Mouse (Mus musculus) kidney, embryonic 16.5 days (tissue): Measurements from ENCODE around the gene Zyg11b. TPM values are rescaled to one million over a fixed set of nuclear protein-coding genes. Genes with fewer than 3 reads are reported as not detected.
A peak's percentile ranks its signal among the peaks of the same experiment; 100 is the strongest.

ENCODE experiments used
- ATAC-seq: fragments of 200-750 bp; cut with Nextera tagmentation; 2 replicates; pipeline ENCODE4 v1.8.0; 2017; ENCODE audit warnings: moderate TSS enrichment; ENCODE audit not compliant: low FRiP score, low TSS enrichment
- H3K27ac ChIP-seq: fragments of 300-500 bp; sonication (generic); 2 replicates; pipeline ENCODE4 v1.5.1; 2014; ENCODE audit warnings: low read length
- H3K27me3 ChIP-seq: fragments of 300-500 bp; sonication (generic); 2 replicates; pipeline ENCODE4 v1.6.1; 2014; ENCODE audit warnings: low read length, control low read depth, mixed read lengths; ENCODE audit not compliant: insufficient read depth
- H3K36me3 ChIP-seq: fragments of 300-500 bp; sonication (generic); 2 replicates; pipeline ENCODE4 v1.6.1; 2014; ENCODE audit warnings: low read length, control low read depth, mixed read lengths; ENCODE audit not compliant: insufficient read depth
- H3K4me1 ChIP-seq: fragments of 300-500 bp; sonication (generic); 2 replicates; pipeline ENCODE4 v1.6.1; 2014; ENCODE audit warnings: low read length, control low read depth, mixed read lengths; ENCODE audit not compliant: insufficient read depth
- H3K4me2 ChIP-seq: fragments of 300-500 bp; sonication (generic); replicated peaks from 2 replicates; pipeline ENCODE4 v1.6.1; 2014; ENCODE audit warnings: low read depth, low read length
- H3K4me3 ChIP-seq: fragments of 300-500 bp; sonication (generic); 2 replicates; pipeline ENCODE4 v1.5.1; 2014; ENCODE audit warnings: mild to moderate bottlenecking, low read length
- H3K9ac ChIP-seq: fragments of 300-500 bp; sonication (generic); replicated peaks from 2 replicates; pipeline ENCODE4 v1.6.1; 2014; ENCODE audit warnings: low read length
- H3K9me3 ChIP-seq: fragments of 300-500 bp; sonication (generic); 2 replicates; pipeline ENCODE4 v1.6.1; 2016; ENCODE audit warnings: low read length, control low read depth
- WGBS: fragments of 180-500 bp; shearing (Covaris S2); extraction: QIAGEN DNeasy Blood & Tissue Kit; methylation state at CpG from one replicate; pipeline ENCODE4 v1.1.7; 2014; 5-methylcytosine and 5-hydroxymethylcytosine counted together
- polyA plus RNA-seq: library from polyadenylated mRNA; unstranded; fragments of >200 nt; fragmentation: Nextera tagmentation; extraction: Ambion mirVana; gene quantifications from 2 replicates; pipeline ENCODE4 v1.2.1, GENCODE M21; 2015

Zyg11b gene
- polyA plus RNA-seq, 1 experiment from 2014 or later = 11.6 TPM

GRCm38 (mm10) chr4:108272286-108272685 is 28.6 kb downstream of the Zyg11b start:
- Histone ChIP-seq H3K9me3 (no peaks in the 10 kb centered on the region), H3K27me3 (no peaks in the 10 kb centered on the region), H3K4me3 (no peak overlapping the region), H3K4me1 (no peaks in the 10 kb centered on the region), H3K36me3 (peaks cover 7% of the 10 kb centered on the region; the same call in 1 of the 2 replicates), H3K27ac (no peak overlapping the region), H3K9ac (no peak overlapping the region), H3K4me2 (no peak overlapping the region)
- ATAC-seq = no peak
- 71% methylated on average over 4 of the region's 4 CpGs for WGBS

- Histone ChIP-seq H3K27ac (no peak overlapping the region), H3K27me3 (no peaks in the 10 kb centered on the region), H3K4me2 (no peak overlapping the region), H3K4me1 (no peaks in the 10 kb centered on the region), H3K36me3 (peaks cover 28% of the 10 kb centered on the region), H3K9me3 (no peaks in the 10 kb centered on the region), H3K4me3 (no peak overlapping the region), H3K9ac (no peak overlapping the region)
- WGBS = 96% methylated on average over 7 of the region's 7 CpGs
- no peak for ATAC-seq
These were observed 35.1 kb downstream of the Zyg11b start for GRCm38 (mm10) chr4:108265774-108266173.

- ATAC-seq = no peak
- H3K9ac ChIP-seq = no peak overlapping the region
- H3K27me3 ChIP-seq = no peaks in the 10 kb centered on the region
- H3K27ac ChIP-seq = no peak overlapping the region
- H3K36me3 ChIP-seq = peaks cover 68% of the 10 kb centered on the region
- no peaks in the 10 kb centered on the region for H3K4me1 ChIP-seq
- H3K4me2 ChIP-seq = no peak overlapping the region
- 92% methylated on average over 6 of the region's 6 CpGs for WGBS
- no peaks in the 10 kb centered on the region for H3K9me3 ChIP-seq
- H3K4me3 ChIP-seq = no peak overlapping the region
These were observed 47.6 kb downstream of the Zyg11b start for GRCm38 (mm10) chr4:108253317-108253716.

GRCm38 (mm10) chr4:108250501-108250900 is 50.4 kb downstream of the Zyg11b start:
- Histone ChIP-seq H3K27me3 (no peaks in the 10 kb centered on the region), H3K4me3 (no peak overlapping the region), H3K9me3 (no peaks in the 10 kb centered on the region), H3K36me3 (peaks cover 52% of the 10 kb centered on the region), H3K27ac (no peak overlapping the region), H3K4me2 (no peak overlapping the region), H3K9ac (no peak overlapping the region), H3K4me1 (no peaks in the 10 kb centered on the region)
- ATAC-seq = no peak
- WGBS = 94% methylated on average over 9 of the region's 9 CpGs

GRCm38 (mm10) chr4:108249314-108249713 is 51.6 kb downstream of the Zyg11b start:
- Histone ChIP-seq H3K9ac (no peak overlapping the region), H3K27me3 (no peaks in the 10 kb centered on the region), H3K4me3 (no peak overlapping the region), H3K9me3 (no peaks in the 10 kb centered on the region), H3K36me3 (peaks cover 50% of the 10 kb centered on the region), H3K4me2 (no peak overlapping the region), H3K27ac (no peak overlapping the region), H3K4me1 (no peaks in the 10 kb centered on the region)
- 87% methylated on average over 3 of the region's 3 CpGs for WGBS
- ATAC-seq = no peak

GRCm38 (mm10) chr4:108233654-108234053 is 67.2 kb downstream of the Zyg11b start:
- no peak for ATAC-seq
- WGBS = 86% methylated on average over 3 of the region's 3 CpGs

GRCm38 (mm10) chr4:108225341-108225872 is 75.5 kb downstream of the Zyg11b start:
- Histone ChIP-seq H3K4me3 (no peak overlapping the region), H3K9ac (no peak overlapping the region), H3K27me3 (no peaks in the 10 kb centered on the region), H3K4me1 (no peaks in the 10 kb centered on the region), H3K36me3 (no peaks in the 10 kb centered on the region), H3K4me2 (no peak overlapping the region), H3K9me3 (no peaks in the 10 kb centered on the region), H3K27ac (no peak overlapping the region)
- no peak for ATAC-seq
- WGBS = 43% methylated on average over 3 of the region's 3 CpGs

More at GRCm38 (mm10) chr4:108233654-108234053, 67.2 kb downstream of the Zyg11b start:
- Histone ChIP-seq H3K4me1 (no peaks in the 10 kb centered on the region), H3K9me3 (no peaks in the 10 kb centered on the region), H3K36me3 (peaks cover 31% of the 10 kb centered on the region), H3K27ac (no peak overlapping the region), H3K4me3 (no peak overlapping the region), H3K9ac (no peak overlapping the region), H3K27me3 (no peaks in the 10 kb centered on the region), H3K4me2 (no peak overlapping the region)

GRCm38 (mm10) chr4:108222507-108222906 is 78.4 kb downstream of the Zyg11b start:
- Histone ChIP-seq H3K27ac (no peak overlapping the region), H3K4me2 (no peak overlapping the region), H3K36me3 (no peaks in the 10 kb centered on the region), H3K9me3 (no peaks in the 10 kb centered on the region), H3K4me1 (no peaks in the 10 kb centered on the region; the same call in 1 of the 2 replicates), H3K9ac (no peak overlapping the region), H3K27me3 (peaks cover 9% of the 10 kb centered on the region; the same call in 1 of the 2 replicates), H3K4me3 (no peak overlapping the region)
- WGBS = 92% methylated on average over 5 of the region's 5 CpGs
- no peak for ATAC-seq

GRCm38 (mm10) chr4:108219019-108219418 is 81.9 kb downstream of the Zyg11b start:
- Histone ChIP-seq H3K27ac (no peak overlapping the region), H3K36me3 (no peaks in the 10 kb centered on the region), H3K9me3 (no peaks in the 10 kb centered on the region), H3K4me3 (no peak overlapping the region), H3K4me1 (no peaks in the 10 kb centered on the region; the same call in 1 of the 2 replicates), H3K27me3 (peaks cover 22% of the 10 kb centered on the region), H3K9ac (no peak overlapping the region), H3K4me2 (0 out of 2 replicates have a peak overlapping the region, but pooled peaks have one; percentile 14)
- 11% methylated on average over 9 of the region's 9 CpGs for WGBS
- no peak for ATAC-seq

- WGBS = 3% methylated on average over 96 of the region's 107 CpGs
- Histone ChIP-seq H3K27ac (no peak within 1 kb of the TSS), H3K9me3 (no peaks in the 10 kb centered on the region), H3K27me3 (peaks cover 22% of the 10 kb centered on the region), H3K4me3 (peak within 1 kb of the TSS; percentile 57), H3K36me3 (no peaks in the 10 kb centered on the region), H3K4me1 (no peaks in the 10 kb centered on the region; the same call in 1 of the 2 replicates), H3K9ac (peak within 1 kb of the TSS; percentile 53), H3K4me2 (peak within 1 kb of the TSS; percentile 69)
- ATAC-seq = peak; percentile 87
These were observed 83.3 kb downstream of the Zyg11b start, which contains the start of gene Zyg11a for GRCm38 (mm10) chr4:108217332-108218179. Gene Zyg11a (minus strand): TSS chr4:108218048.
